Mouse (Mus musculus) hindbrain, embryonic 10.5 days (tissue): ENCODE results near the gene E130309D02Rik. TPM values are rescaled to one million over a fixed set of nuclear protein-coding genes. Genes with fewer than 3 reads are reported as not detected.

Experiments
- DNase-seq: peaks from one replicate; pipeline ENCODE4 v3.0.0-alpha.2; 2017; ENCODE audit warnings: low spot score
- H3K27ac ChIP-seq: fragments of 300-500 bp; sonication (generic); 2 replicates; pipeline ENCODE4 v1.5.1; 2016; ENCODE audit warnings: mild to moderate bottlenecking, moderate library complexity
- H3K27me3 ChIP-seq: fragments of 300-500 bp; sonication (generic); 2 replicates; pipeline ENCODE4 v1.6.1; 2016; ENCODE audit warnings: mild to moderate bottlenecking; ENCODE audit not compliant: poor library complexity, insufficient read depth, severe bottlenecking
- H3K36me3 ChIP-seq: fragments of 300-500 bp; sonication (generic); 2 replicates; pipeline ENCODE4 v1.6.1; 2016; ENCODE audit warnings: mild to moderate bottlenecking, moderate library complexity
- H3K4me1 ChIP-seq: fragments of 300-500 bp; sonication (generic); replicated peaks from 2 replicates; pipeline ENCODE4 v1.6.1; 2016; ENCODE audit warnings: mild to moderate bottlenecking
- H3K4me3 ChIP-seq: fragments of 300-500 bp; sonication (generic); 2 replicates; pipeline ENCODE4 v1.5.1; 2016; ENCODE audit warnings: mild to moderate bottlenecking, moderate library complexity
- H3K9me3 ChIP-seq: fragments of 300-500 bp; sonication (generic); 2 replicates; pipeline ENCODE4 v1.6.1; 2016; ENCODE audit warnings: mild to moderate bottlenecking, moderate library complexity
- WGBS: fragments of 180-500 bp; shearing (Covaris S2); methylation state at CpG from one replicate; pipeline ENCODE4 v1.1.7; 2016; 5-methylcytosine and 5-hydroxymethylcytosine counted together
- polyA plus RNA-seq: library from polyadenylated mRNA; unstranded; fragments of >200 nt; fragmentation: Nextera tagmentation; extraction: Ambion mirVana; gene quantifications from 2 replicates; pipeline ENCODE4 v1.2.1, GENCODE M21; 2016

Gene E130309D02Rik
- polyA plus RNA-seq, 1 experiment from 2014 or later = 65.3 TPM

GRCm38 (mm10) chr5:143272540-143273330, 42.4 kb downstream of the E130309D02Rik start:
- WGBS = 92% methylated on average over 16 of the region's 16 CpGs
- no peak for DNase-seq
- Histone ChIP-seq H3K27ac (no peak overlapping the region), H3K4me1 (peaks cover 30% of the 10 kb centered on the region), H3K27me3 (peaks cover 21% of the 10 kb centered on the region), H3K9me3 (no peaks in the 10 kb centered on the region), H3K36me3 (no peaks in the 10 kb centered on the region), H3K4me3 (no peak overlapping the region)

GRCm38 (mm10) chr5:143272108-143272507, 43.1 kb downstream of the E130309D02Rik start:
- Histone ChIP-seq H3K36me3 (no peaks in the 10 kb centered on the region), H3K9me3 (no peaks in the 10 kb centered on the region), H3K4me3 (no peak overlapping the region), H3K27ac (no peak overlapping the region), H3K27me3 (peaks cover 15% of the 10 kb centered on the region), H3K4me1 (peaks cover 30% of the 10 kb centered on the region)
- DNase-seq = no peak
- 85% methylated on average over 3 of the region's 3 CpGs for WGBS

GRCm38 (mm10) chr5:143271642-143272041, 43.5 kb downstream of the E130309D02Rik start:
- peaks cover 30% of the 10 kb centered on the region for H3K4me1 ChIP-seq
- H3K36me3 ChIP-seq = no peaks in the 10 kb centered on the region
- peaks cover 14% of the 10 kb centered on the region for H3K27me3 ChIP-seq
- no peak for DNase-seq
- H3K9me3 ChIP-seq = no peaks in the 10 kb centered on the region
- WGBS = 88% methylated on average over 6 of the region's 6 CpGs
- no peak overlapping the region for H3K27ac ChIP-seq
- no peak overlapping the region for H3K4me3 ChIP-seq

GRCm38 (mm10) chr5:143270151-143270519, 45.0 kb downstream of the E130309D02Rik start:
- peaks cover 37% of the 10 kb centered on the region for H3K4me1 ChIP-seq
- DNase-seq = no peak
- H3K36me3 ChIP-seq = peaks cover under 1% of the 10 kb centered on the region; the same call in 1 of the 2 replicates
- peak overlapping the region; percentile 98 for H3K27ac ChIP-seq
- H3K27me3 ChIP-seq = peaks cover 6% of the 10 kb centered on the region; the same call in 1 of the 2 replicates
- H3K4me3 ChIP-seq = peak overlapping the region; percentile 98
- H3K9me3 ChIP-seq = no peaks in the 10 kb centered on the region
- WGBS = 4% methylated on average over 12 of the region's 12 CpGs

- Histone ChIP-seq H3K9me3 (no peaks in the 10 kb centered on the region), H3K27ac (peak within 1 kb of the TSS; percentile 98), H3K4me3 (peak within 1 kb of the TSS; percentile 98), H3K27me3 (peaks cover under 1% of the 10 kb centered on the region; the same call in 1 of the 2 replicates), H3K4me1 (peaks cover 37% of the 10 kb centered on the region), H3K36me3 (peaks cover 6% of the 10 kb centered on the region)
- 1% methylated on average over 79 of the region's 79 CpGs for WGBS
- DNase-seq = peak; percentile 71
Measured at GRCm38 (mm10) chr5:143269363-143270150, 45.6 kb downstream of the E130309D02Rik start, which contains the start of gene Zfp316. TSS of gene Zfp316 (minus strand) at chr5:143270022.

GRCm38 (mm10) chr5:143268985-143269362, 46.2 kb downstream of the E130309D02Rik start:
- peaks cover 12% of the 10 kb centered on the region for H3K36me3 ChIP-seq
- peak overlapping the region; percentile 98 for H3K4me3 ChIP-seq
- H3K27me3 ChIP-seq = no peaks in the 10 kb centered on the region
- H3K4me1 ChIP-seq = peaks cover 37% of the 10 kb centered on the region
- H3K27ac ChIP-seq = peak overlapping the region; percentile 98
- WGBS = 31% methylated on average over 8 of the region's 8 CpGs
- H3K9me3 ChIP-seq = no peaks in the 10 kb centered on the region
- DNase-seq = no peak

- no peak overlapping the region for H3K4me3 ChIP-seq
- WGBS = 86% methylated on average over 6 of the region's 6 CpGs
- no peak for DNase-seq
- peaks cover 34% of the 10 kb centered on the region for H3K36me3 ChIP-seq
- H3K27me3 ChIP-seq = no peaks in the 10 kb centered on the region
- peaks cover 37% of the 10 kb centered on the region for H3K4me1 ChIP-seq
- H3K9me3 ChIP-seq = no peaks in the 10 kb centered on the region
- H3K27ac ChIP-seq = no peak overlapping the region
Measured at GRCm38 (mm10) chr5:143266794-143267193, 48.4 kb downstream of the E130309D02Rik start.

- peaks cover 46% of the 10 kb centered on the region for H3K36me3 ChIP-seq
- H3K4me1 ChIP-seq = peaks cover 27% of the 10 kb centered on the region
- no peak for DNase-seq
Measured at GRCm38 (mm10) chr5:143265409-143265808, 49.8 kb downstream of the E130309D02Rik start.

GRCm38 (mm10) chr5:143264689-143265088, 50.5 kb downstream of the E130309D02Rik start:
- 93% methylated on average over 10 of the region's 10 CpGs for WGBS
- H3K27me3 ChIP-seq = 0 out of 2 replicates have a peak, but pooled peaks cover 3% of the 10 kb centered on the region
- H3K4me1 ChIP-seq = peaks cover 20% of the 10 kb centered on the region
- no peaks in the 10 kb centered on the region for H3K9me3 ChIP-seq
- H3K36me3 ChIP-seq = peaks cover 54% of the 10 kb centered on the region
- no peak overlapping the region for H3K27ac ChIP-seq
- no peak overlapping the region for H3K4me3 ChIP-seq
- DNase-seq = no peak

More at GRCm38 (mm10) chr5:143265409-143265808, 49.8 kb downstream of the E130309D02Rik start:
- no peaks in the 10 kb centered on the region for H3K27me3 ChIP-seq
- WGBS = 61% methylated on average over 1 of the region's 1 CpGs
- H3K4me3 ChIP-seq = no peak overlapping the region
- no peaks in the 10 kb centered on the region for H3K9me3 ChIP-seq
- no peak overlapping the region for H3K27ac ChIP-seq

- no peaks in the 10 kb centered on the region for H3K9me3 ChIP-seq
- H3K27ac ChIP-seq = no peak overlapping the region
- H3K36me3 ChIP-seq = peaks cover 84% of the 10 kb centered on the region
- peaks cover 7% of the 10 kb centered on the region; the same call in 1 of the 2 replicates for H3K4me1 ChIP-seq
- peaks cover 30% of the 10 kb centered on the region for H3K27me3 ChIP-seq
- no peak overlapping the region for H3K4me3 ChIP-seq
- DNase-seq = no peak
- WGBS = 93% methylated on average over 8 of the region's 8 CpGs
Measured at GRCm38 (mm10) chr5:143261636-143262035, 53.5 kb downstream of the E130309D02Rik start.

GRCm38 (mm10) chr5:143255802-143256201, 59.4 kb downstream of the E130309D02Rik start:
- 73% methylated on average over 5 of the region's 5 CpGs for WGBS
- H3K36me3 ChIP-seq = peaks cover 87% of the 10 kb centered on the region
- H3K27me3 ChIP-seq = peaks cover 89% of the 10 kb centered on the region
- no peak overlapping the region for H3K27ac ChIP-seq
- no peaks in the 10 kb centered on the region for H3K9me3 ChIP-seq
- peaks cover 28% of the 10 kb centered on the region for H3K4me1 ChIP-seq
- no peak overlapping the region for H3K4me3 ChIP-seq
- no peak for DNase-seq

GRCm38 (mm10) chr5:143255131-143255519, 60.0 kb downstream of the E130309D02Rik start:
- Histone ChIP-seq H3K9me3 (no peaks in the 10 kb centered on the region), H3K36me3 (peaks cover 80% of the 10 kb centered on the region), H3K4me3 (peak overlapping the region; percentile 51), H3K27me3 (peaks cover 94% of the 10 kb centered on the region), H3K27ac (no peak overlapping the region), H3K4me1 (peaks cover 28% of the 10 kb centered on the region)
- WGBS = 17% methylated on average over 24 of the region's 24 CpGs
- no peak for DNase-seq
